Mouse (Mus musculus) testis, adult 2 months (tissue): ENCODE measurements at regions not wholly inside any gene's neighbourhood (a gene's known extent, or its start where the extent isn't known, plus 50 kb on each side); places are given as distances from the start of the nearest gene placed in this dataset.

ENCODE experiments used
- H3K27ac ChIP-seq: fragments of 200-500 bp; 2 replicates; pipeline ENCODE4 v1.5.1; 2012; ENCODE audit warnings: low read depth, low read length; ENCODE audit not compliant: control insufficient read depth, insufficient read depth
- H3K27me3 ChIP-seq: fragments of 200-500 bp; 2 replicates; pipeline ENCODE4 v1.6.1; 2012; ENCODE audit warnings: mild to moderate bottlenecking, low read length, moderate library complexity; ENCODE audit not compliant: control insufficient read depth, insufficient read depth
- H3K36me3 ChIP-seq: fragments of 200-500 bp; 2 replicates; pipeline ENCODE4 v1.6.1; 2012; ENCODE audit warnings: mild to moderate bottlenecking, low read length; ENCODE audit not compliant: control insufficient read depth, insufficient read depth
- H3K4me1 ChIP-seq: fragments of 200-500 bp; 2 replicates; pipeline ENCODE4 v1.6.1; 2012; ENCODE audit warnings: low read length; ENCODE audit not compliant: control insufficient read depth, insufficient read depth
- H3K4me3 ChIP-seq: fragments of 200-500 bp; 2 replicates; pipeline ENCODE4 v1.5.1; 2012; ENCODE audit warnings: low read depth, mild to moderate bottlenecking, low read length, moderate library complexity, mixed read lengths; ENCODE audit not compliant: control insufficient read depth
- CTCF ChIP-seq: fragments of 200-500 bp; IDR thresholded peaks from 2 replicates; pipeline ENCODE4 v1.5.1; 2012; ENCODE audit warnings: low read depth, mild to moderate bottlenecking, inconsistent platforms, low read length, moderate library complexity; ENCODE audit not compliant: control insufficient read depth, insufficient read depth, insufficient replicate concordance
- POLR2A ChIP-seq: fragments of 200-500 bp; IDR thresholded peaks from 2 replicates; pipeline ENCODE4 v1.6.1; 2012; ENCODE audit warnings: low read depth, mild to moderate bottlenecking, inconsistent platforms, low read length, moderate library complexity; ENCODE audit not compliant: control insufficient read depth

DNA sequence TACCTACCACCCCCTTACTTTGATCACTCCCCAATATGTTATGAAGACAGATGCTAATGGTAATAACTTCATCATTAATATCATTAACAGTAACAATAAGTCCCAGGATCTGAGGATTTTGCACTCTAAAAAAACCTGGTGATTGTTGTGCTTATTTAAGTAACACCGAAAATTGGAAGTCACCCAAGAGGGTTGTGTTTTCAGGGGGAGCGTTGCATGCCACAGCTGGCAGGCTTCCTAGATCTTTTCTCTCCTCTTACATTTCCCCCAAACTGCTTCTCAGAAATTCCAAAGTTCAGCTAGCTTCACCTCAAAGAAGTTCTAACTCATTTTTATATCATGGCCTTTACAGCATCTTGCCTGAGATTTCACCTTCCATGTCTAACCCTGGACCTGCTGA lies 444.3 kb downstream of the Gm826 start:
- no peak overlapping the region for H3K27ac ChIP-seq
- TF ChIP-seq POLR2A: no peak
- H3K4me1 ChIP-seq: no peaks in the 10 kb centered on the region
- H3K27me3 ChIP-seq: no peaks in the 10 kb centered on the region
- no peaks in the 10 kb centered on the region for H3K36me3 ChIP-seq
- no peak overlapping the region for H3K4me3 ChIP-seq

- no peaks in the 10 kb centered on the region for H3K4me1 ChIP-seq
- H3K27me3 ChIP-seq: no peaks in the 10 kb centered on the region
- no peak overlapping the region for H3K27ac ChIP-seq
- no peak overlapping the region for H3K4me3 ChIP-seq
- H3K36me3 ChIP-seq: no peaks in the 10 kb centered on the region
- TF ChIP-seq POLR2A (no peak), CTCF (no peak)
Observed at GRCm38 (mm10) chr2:159884773-159885459, 449.0 kb downstream of the Gm826 start.

GRCm38 (mm10) chr2:159866981-159867380 lies 467.0 kb downstream of the Gm826 start:
- H3K4me1 ChIP-seq: no peaks in the 10 kb centered on the region
- TF ChIP-seq CTCF (no peak), POLR2A (no peak)

GRCm38 (mm10) chr2:159866391-159866790 lies 467.6 kb downstream of the Gm826 start:
- Histone ChIP-seq H3K27me3 (no peaks in the 10 kb centered on the region), H3K36me3 (no peaks in the 10 kb centered on the region), H3K4me1 (no peaks in the 10 kb centered on the region), H3K27ac (no peak overlapping the region), H3K4me3 (no peak overlapping the region)
- TF ChIP-seq CTCF: no peak
- no peak for TF ChIP-seq POLR2A

More at GRCm38 (mm10) chr2:159866981-159867380, 467.0 kb downstream of the Gm826 start:
- H3K27ac ChIP-seq: no peak overlapping the region
- no peaks in the 10 kb centered on the region for H3K36me3 ChIP-seq
- H3K27me3 ChIP-seq: no peaks in the 10 kb centered on the region
- H3K4me3 ChIP-seq: no peak overlapping the region

DNA sequence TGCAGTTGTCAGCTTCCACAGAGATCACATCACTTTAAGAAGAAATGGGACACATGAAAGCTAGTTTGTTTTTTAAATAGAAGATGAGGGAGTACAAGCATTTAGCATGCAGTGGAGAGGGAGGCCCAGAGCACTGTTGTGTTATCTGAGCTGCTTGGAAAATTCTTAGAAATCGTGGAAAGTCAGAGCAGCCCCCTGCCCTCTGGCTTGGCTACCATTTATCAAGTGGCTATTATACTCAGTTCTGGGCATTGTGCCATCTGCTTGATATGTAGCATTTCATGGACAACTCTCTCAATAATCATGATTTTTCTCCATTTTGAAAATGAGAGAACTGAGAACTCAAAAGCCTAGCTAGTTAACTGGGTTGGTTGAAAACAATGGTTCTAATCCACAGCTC lies 470.8 kb downstream of the Gm826 start:
- Histone ChIP-seq H3K36me3 (no peaks in the 10 kb centered on the region), H3K27ac (no peak overlapping the region), H3K27me3 (no peaks in the 10 kb centered on the region), H3K4me3 (no peak overlapping the region), H3K4me1 (no peaks in the 10 kb centered on the region)
- TF ChIP-seq POLR2A (no peak), CTCF (no peak)

DNA sequence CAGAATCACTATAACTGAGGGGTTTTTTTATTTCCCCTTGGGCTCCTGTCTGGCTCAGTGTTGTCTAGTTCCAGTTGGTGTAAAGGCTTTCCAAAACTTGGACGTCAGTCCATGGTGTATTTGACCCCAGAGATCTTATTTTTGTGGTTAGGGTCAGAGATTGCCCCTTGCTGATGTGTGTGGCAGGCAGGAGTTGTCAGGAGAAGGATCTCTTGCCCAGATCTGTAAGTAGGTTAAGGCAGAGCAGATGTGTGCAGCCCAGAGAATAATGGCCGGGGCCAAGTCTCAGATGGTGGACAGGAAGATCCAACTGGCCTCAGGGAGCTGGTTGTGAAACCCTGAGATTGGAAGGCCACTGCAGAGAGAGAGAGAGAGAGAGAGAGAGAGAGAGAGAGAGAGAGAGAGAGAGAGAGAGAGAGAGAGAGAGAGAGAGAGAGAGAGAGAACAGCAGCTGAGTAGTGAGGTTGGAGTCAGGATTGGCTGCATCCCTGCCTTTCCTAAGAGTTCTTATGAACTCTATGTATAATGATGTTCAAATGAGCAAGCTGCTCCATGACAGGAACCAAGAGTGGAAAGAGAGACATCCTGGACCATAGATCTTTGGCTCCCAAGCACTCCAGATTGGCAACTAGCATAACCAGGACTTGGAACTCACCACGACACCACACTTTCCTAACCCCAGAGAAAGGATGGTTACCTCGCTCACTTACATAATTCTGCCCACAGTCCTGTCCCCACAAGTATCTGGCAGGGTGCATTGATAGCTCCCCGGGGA lies 479.9 kb downstream of the Gm826 start:
- TF ChIP-seq POLR2A: no peak
- TF ChIP-seq CTCF: no peak

GRCm38 (mm10) chr2:159852959-159853358 lies 481.0 kb downstream of the Gm826 start:
- H3K4me1 ChIP-seq: no peaks in the 10 kb centered on the region
- H3K27ac ChIP-seq: no peak overlapping the region
- H3K27me3 ChIP-seq: no peaks in the 10 kb centered on the region
- H3K4me3 ChIP-seq: no peak overlapping the region
- no peaks in the 10 kb centered on the region for H3K36me3 ChIP-seq
- TF ChIP-seq POLR2A (no peak), CTCF (no peak)

More for the DNA sequence above, 479.9 kb downstream of the Gm826 start:
- Histone ChIP-seq H3K36me3 (no peaks in the 10 kb centered on the region), H3K27me3 (no peaks in the 10 kb centered on the region), H3K27ac (no peak overlapping the region), H3K4me1 (no peaks in the 10 kb centered on the region), H3K4me3 (no peak overlapping the region)
